In genomic region chr12:75706670-75707069, GRCm38 (mm10) we compare ENCODE assay signal across 17 mouse cellular contexts. TPM values are rescaled to one million over a fixed set of nuclear protein-coding genes. Genes with fewer than 3 reads are reported as not detected.
A peak's percentile ranks its signal among the peaks of the same experiment; 100 is the strongest.
DNase-seq lines count a peak whose midpoint lies in the region; ATAC-seq and TF ChIP-seq lines count a peak whose summit lies in the region.
"Had no signal": no experiment of that assay in that cellular context is flagged by ENCODE, and none has a peak within 500 bp of the region (broad histone marks: within the 10 kb centered on the region; RNA-seq: fewer than 3 reads in every experiment).

No protein-coding gene starts in this region.

- H3K79me2 ChIP-seq in heart, adult 2 months (replicated peaks; ENCODE audit: control insufficient read depth, insufficient read depth, low read length), result no peaks in the 10 kb centered on the region

- H3K9me3 ChIP-seq in liver, embryonic 15.5 days (replicated peaks), result no peaks in the 10 kb centered on the region
- no peaks in the 10 kb centered on the region for H3K9me3 ChIP-seq in liver, embryonic 11.5 days (ENCODE audit: control insufficient read depth, low read length)
- no peaks in the 10 kb centered on the region for H3K9me3 ChIP-seq in kidney, embryonic 15.5 days (replicated peaks)
- H3K9me3 ChIP-seq in forebrain, embryonic 10.5 days, result no peaks in the 10 kb centered on the region
- H3K9me3 ChIP-seq: forebrain, embryonic 15.5 days; neural tube, embryonic 12.5 days had no signal

- H3K27me3 ChIP-seq in liver, embryonic 15.5 days, result no peaks in the 10 kb centered on the region
- no peaks in the 10 kb centered on the region for H3K27me3 ChIP-seq in liver, embryonic 11.5 days (replicated peaks; ENCODE audit: control insufficient read depth, insufficient read depth, low read length)
- no peaks in the 10 kb centered on the region for H3K27me3 ChIP-seq in kidney, embryonic 15.5 days
- H3K27me3 ChIP-seq in forebrain, embryonic 10.5 days (ENCODE audit: poor library complexity, severe bottlenecking), result no peaks in the 10 kb centered on the region
- H3K27me3 ChIP-seq in heart, adult 2 months (ENCODE audit: control insufficient read depth, insufficient read depth, low read length), result no peaks in the 10 kb centered on the region
- H3K27me3 ChIP-seq: forebrain, embryonic 15.5 days; heart, embryonic 12.5 days; neural tube, embryonic 12.5 days had no signal

- H3K9ac ChIP-seq in liver, embryonic 15.5 days, result no peak overlapping the region
- no peak overlapping the region for H3K9ac ChIP-seq in liver, embryonic 11.5 days (ENCODE audit: low read depth, low read length)
- no peak overlapping the region for H3K9ac ChIP-seq in kidney, embryonic 15.5 days
- H3K9ac ChIP-seq in heart, adult 2 months (ENCODE audit: low read depth, low read length), result no peak overlapping the region
- H3K9ac ChIP-seq: forebrain, embryonic 15.5 days; heart, embryonic 12.5 days; liver, embryonic 14.5 days; neural tube, embryonic 12.5 days had no signal

- peaks cover 3% of the 10 kb centered on the region for H3K4me1 ChIP-seq in liver, embryonic 15.5 days (replicated peaks)
- 0 out of 2 replicates have a peak, but pooled peaks cover 2% of the 10 kb centered on the region for H3K4me1 ChIP-seq in liver, embryonic 11.5 days (replicated peaks; ENCODE audit: control insufficient read depth, insufficient read depth, low read length)
- peaks cover 7% of the 10 kb centered on the region for H3K4me1 ChIP-seq in kidney, embryonic 15.5 days
- peaks cover 5% of the 10 kb centered on the region for H3K4me1 ChIP-seq in forebrain, embryonic 10.5 days
- peaks cover 2% of the 10 kb centered on the region for H3K4me1 ChIP-seq in heart, adult 2 months (ENCODE audit: control insufficient read depth, insufficient read depth, low read length)
- H3K4me1 ChIP-seq: forebrain, embryonic 15.5 days; neural tube, embryonic 12.5 days had no signal

- TF ChIP-seq CTCF in heart, adult 2 months (IDR thresholded peaks at IDR 0.05), result no peak

- intact Hi-C loops in heart, adult 2 months (cut with DNase I), result no loop called here

- H3K27ac ChIP-seq in liver, embryonic 15.5 days (replicated peaks), result no peak overlapping the region
- no peak overlapping the region for H3K27ac ChIP-seq in liver, embryonic 11.5 days (ENCODE audit: low read depth, low read length)
- no peak overlapping the region for H3K27ac ChIP-seq in kidney, embryonic 15.5 days
- no peak overlapping the region for H3K27ac ChIP-seq in forebrain, embryonic 10.5 days
- H3K27ac ChIP-seq in heart, adult 2 months, result no peak overlapping the region
- H3K27ac ChIP-seq: forebrain, embryonic 15.5 days; hindbrain, postnatal 0 days; liver, embryonic 14.5 days; neural tube, embryonic 12.5 days had no signal

- ATAC-seq in liver, embryonic 15.5 days (ENCODE audit: insufficient read depth), result peak; percentile 42; the same call in 1 of the 2 replicates
- ATAC-seq in liver, embryonic 11.5 days (replicated peaks; ENCODE audit: low FRiP score), result no peak
- peak; percentile 83 for ATAC-seq in kidney, embryonic 15.5 days (replicated peaks; ENCODE audit: low FRiP score)
- ATAC-seq: forebrain, embryonic 15.5 days; hindbrain, postnatal 0 days had no signal

- DNase-seq in liver, embryonic 11.5 days (ENCODE audit: low spot score), result no peak
- DNase-seq in large intestine, adult 2 months (ENCODE audit: low read depth, low spot score), result peak; percentile 33
- DNase-seq in spleen, postnatal 14 days (ENCODE audit: low spot score in 2 of 2), result no peak
- no peak for DNase-seq in forebrain, embryonic 10.5 days (ENCODE audit: extremely low spot score, low spot score)
- no peak for DNase-seq in heart, adult 2 months
- no peak for DNase-seq in cerebellum, adult 11-12 months
- DNase-seq: adrenal gland, adult 2 months; cerebellum, postnatal 14 days; heart, postnatal 4 days; right cerebral cortex, postnatal 14 days had no signal

- no peaks in the 10 kb centered on the region for H3K36me3 ChIP-seq in liver, embryonic 15.5 days (replicated peaks)
- no peaks in the 10 kb centered on the region for H3K36me3 ChIP-seq in liver, embryonic 11.5 days (ENCODE audit: control insufficient read depth, insufficient read depth, low read length)
- H3K36me3 ChIP-seq in kidney, embryonic 15.5 days, result no peaks in the 10 kb centered on the region
- no peaks in the 10 kb centered on the region for H3K36me3 ChIP-seq in forebrain, embryonic 10.5 days (replicated peaks)
- H3K36me3 ChIP-seq in heart, adult 2 months (ENCODE audit: control insufficient read depth, insufficient read depth, low read length), result no peaks in the 10 kb centered on the region
- H3K36me3 ChIP-seq: forebrain, embryonic 15.5 days; heart, embryonic 12.5 days; neural tube, embryonic 12.5 days had no signal

- WGBS in liver, embryonic 15.5 days (ENCODE audit: insufficient replicate concordance), result 63% methylated on average over 7 of the region's 7 CpGs
- 78% methylated on average over 7 of the region's 7 CpGs for WGBS in liver, embryonic 11.5 days
- WGBS in kidney, embryonic 15.5 days, result 57% methylated on average over 7 of the region's 7 CpGs
- 33% methylated on average over 7 of the region's 7 CpGs for whole genome bisulfite sequencing in large intestine, adult 2 months
- WGBS in forebrain, embryonic 10.5 days, result 94% methylated on average over 7 of the region's 7 CpGs
- 90% methylated on average over 7 of the region's 7 CpGs for WGBS in heart, adult 2 months

- no peak for TF ChIP-seq EP300 in heart, adult 2 months (IDR thresholded peaks at IDR 0.05; ENCODE audit: insufficient read depth, low read depth, low read length)

- TF ChIP-seq POLR2A in heart, adult 2 months (IDR thresholded peaks at IDR 0.05; ENCODE audit: insufficient read depth, low read depth, low read length), result no peak

- H3K4me3 ChIP-seq in liver, embryonic 15.5 days (replicated peaks), result no peak overlapping the region
- H3K4me3 ChIP-seq in liver, embryonic 11.5 days (ENCODE audit: low read depth, low read length), result no peak overlapping the region
- H3K4me3 ChIP-seq in kidney, embryonic 15.5 days (replicated peaks), result no peak overlapping the region
- no peak overlapping the region for H3K4me3 ChIP-seq in forebrain, embryonic 10.5 days
- H3K4me3 ChIP-seq in heart, adult 2 months, result no peak overlapping the region
- H3K4me3 ChIP-seq: forebrain, embryonic 15.5 days; heart, embryonic 12.5 days; neural tube, embryonic 12.5 days had no signal

- H3K4me2 ChIP-seq in liver, embryonic 15.5 days, result no peak overlapping the region
- no peak overlapping the region for H3K4me2 ChIP-seq in liver, embryonic 11.5 days
- H3K4me2 ChIP-seq in kidney, embryonic 15.5 days, result no peak overlapping the region
- H3K4me2 ChIP-seq: forebrain, embryonic 15.5 days; heart, embryonic 12.5 days; neural tube, embryonic 12.5 days had no signal

RNA-seq across cellular contexts. Expression of gene Sgpp1, which starts 28.9 kb away (rescaled TPM):
- polyA plus RNA-seq in liver, embryonic 15.5 days (2015; fragmentation: Nextera tagmentation; extraction: Ambion mirVana), result 13.3 and 15.6 TPM in 2 replicates
- polyA plus RNA-seq in liver, embryonic 11.5 days (2014; fragmentation: Nextera tagmentation; extraction: Ambion mirVana), result 21.0 and 23.6 TPM in 2 replicates
- 14.1 and 14.3 TPM in 2 replicates for polyA plus RNA-seq in kidney, embryonic 15.5 days (2015; fragmentation: Nextera tagmentation; extraction: Ambion mirVana)
- polyA plus RNA-seq in large intestine, adult 2 months (2012; rRNA removed), result 20.7 and 25.7 TPM in 2 replicates
- 5.5 and 5.8 TPM in 2 replicates for polyA plus RNA-seq in forebrain, embryonic 10.5 days (2016; fragmentation: Nextera tagmentation; extraction: Ambion mirVana)
- total RNA-seq in heart, adult 2 months (2021), result 10 to 100 TPM; 21.3 to 22.5 TPM
- polyA plus RNA-seq in heart, adult 2 months (2012; rRNA removed), result 17.1 and 31.1 TPM in 2 replicates

RNA-seq across cellular contexts. Expression of gene Wdr89, which starts 37.3 kb away (rescaled TPM):
- 2.7 and 3.6 TPM in 2 replicates for polyA plus RNA-seq in liver, embryonic 15.5 days (2015; fragmentation: Nextera tagmentation; extraction: Ambion mirVana)
- 16.5 and 17.3 TPM in 2 replicates for polyA plus RNA-seq in liver, embryonic 11.5 days (2014; fragmentation: Nextera tagmentation; extraction: Ambion mirVana)
- 13.2 and 15.4 TPM in 2 replicates for polyA plus RNA-seq in kidney, embryonic 15.5 days (2015; fragmentation: Nextera tagmentation; extraction: Ambion mirVana)
- polyA plus RNA-seq in large intestine, adult 2 months (2012; rRNA removed), result 3.1 and 3.3 TPM in 2 replicates
- polyA plus RNA-seq in forebrain, embryonic 10.5 days (2016; fragmentation: Nextera tagmentation; extraction: Ambion mirVana), result 13.9 and 14.7 TPM in 2 replicates
- 1 to 10 TPM; 2.8 TPM for total RNA-seq in heart, adult 2 months (2021)
- polyA plus RNA-seq in heart, adult 2 months (2012; rRNA removed), result 2.1 and 2.6 TPM in 2 replicates
